Mouse (Mus musculus) midbrain, embryonic 14.5 days (tissue): Measurements from ENCODE around the gene Cpsf3. TPM values are rescaled to one million over a fixed set of nuclear protein-coding genes. Genes with fewer than 3 reads are reported as not detected.

ENCODE experiments used
- ATAC-seq: fragments of 200-750 bp; cut with Nextera tagmentation; 2 replicates; pipeline ENCODE4 v1.8.0; 2017; ENCODE audit warnings: moderate number of reproducible peaks, moderate library complexity; ENCODE audit not compliant: low FRiP score, low TSS enrichment
- DNase-seq: peaks from one replicate; pipeline ENCODE4 v3.0.0-alpha.2; 2015
- H3K27ac ChIP-seq: fragments of 300-500 bp; sonication (generic); replicated peaks from 2 replicates; pipeline ENCODE4 v1.5.1; 2014; ENCODE audit warnings: mild to moderate bottlenecking, low read depth, low read length, moderate library complexity
- H3K27me3 ChIP-seq: fragments of 300-500 bp; sonication (generic); 2 replicates; pipeline ENCODE4 v1.6.1; 2014; ENCODE audit warnings: low read length, control low read depth, mixed read lengths; ENCODE audit not compliant: control insufficient read depth, insufficient read depth
- H3K36me3 ChIP-seq: fragments of 300-500 bp; sonication (generic); 2 replicates; pipeline ENCODE4 v1.6.1; 2014; ENCODE audit warnings: low read length, control low read depth; ENCODE audit not compliant: control insufficient read depth, insufficient read depth
- H3K4me1 ChIP-seq: fragments of 300-500 bp; sonication (generic); 2 replicates; pipeline ENCODE4 v1.6.1; 2014; ENCODE audit warnings: mild to moderate bottlenecking, antibody characterized with exemption, low read length, control low read depth; ENCODE audit not compliant: control insufficient read depth, insufficient read depth
- H3K4me2 ChIP-seq: fragments of 300-500 bp; sonication (generic); 2 replicates; pipeline ENCODE4 v1.6.1; 2014; ENCODE audit warnings: mild to moderate bottlenecking, low read length, moderate library complexity
- H3K4me3 ChIP-seq: fragments of 300-500 bp; sonication (generic); replicated peaks from 2 replicates; pipeline ENCODE4 v1.5.1; 2014; ENCODE audit warnings: low read depth, low read length
- H3K9ac ChIP-seq: fragments of 300-500 bp; sonication (generic); replicated peaks from 2 replicates; pipeline ENCODE4 v1.6.1; 2014; ENCODE audit warnings: mild to moderate bottlenecking, low read length, moderate library complexity
- H3K9me3 ChIP-seq: fragments of 300-500 bp; sonication (generic); 2 replicates; pipeline ENCODE4 v1.6.1; 2016; ENCODE audit warnings: low read length, control low read depth, mixed read lengths; ENCODE audit not compliant: control insufficient read depth
- WGBS: fragments of 180-500 bp; shearing (Covaris S2); extraction: QIAGEN DNeasy Blood & Tissue Kit; methylation state at CpG from one replicate; pipeline ENCODE4 v1.1.7; 2014; 5-methylcytosine and 5-hydroxymethylcytosine counted together
- polyA plus RNA-seq: library from polyadenylated mRNA; unstranded; fragments of >200 nt; fragmentation: Nextera tagmentation; extraction: Ambion mirVana; gene quantifications from 2 replicates; pipeline ENCODE4 v1.2.1, GENCODE M21; 2014

The Cpsf3 gene
- polyA plus RNA-seq, 1 experiment from 2014 or later: 107 TPM

GRCm38 (mm10) chr12:21286243-21286622 lies 1.0 kb downstream of the Cpsf3 start, which contains the start of gene Itgb1bp1:
Gene Itgb1bp1, minus strand, starts transcription at chr12:21286284.
- Histone ChIP-seq H3K27ac (peak within 1 kb of the TSS; percentile 90), H3K9me3 (no peaks in the 10 kb centered on the region), H3K4me2 (peak within 1 kb of the TSS; percentile 87), H3K36me3 (peaks cover 23% of the 10 kb centered on the region), H3K27me3 (no peaks in the 10 kb centered on the region), H3K4me3 (peak within 1 kb of the TSS; percentile 80), H3K4me1 (peaks cover 20% of the 10 kb centered on the region), H3K9ac (peak within 1 kb of the TSS; percentile 82)
- ATAC-seq: peak; percentile 95
- WGBS: under 1% methylated on average over 28 of the region's 28 CpGs
- DNase-seq: peak; percentile 100

- Histone ChIP-seq H3K4me1 (peaks cover 20% of the 10 kb centered on the region), H3K36me3 (peaks cover 29% of the 10 kb centered on the region), H3K4me3 (peak overlapping the region; percentile 80), H3K27me3 (no peaks in the 10 kb centered on the region), H3K9me3 (no peaks in the 10 kb centered on the region), H3K9ac (peak overlapping the region; percentile 82), H3K27ac (peak overlapping the region; percentile 90), H3K4me2 (peak overlapping the region; percentile 82)
- WGBS: 39% methylated on average over 18 of the region's 18 CpGs
- ATAC-seq (peak; percentile 10; the same call in 1 of the 2 replicates), DNase-seq (peak; percentile 56)
Measured at GRCm38 (mm10) chr12:21286712-21287650, 1.8 kb downstream of the Cpsf3 start.

- H3K4me3 ChIP-seq: no peak overlapping the region
- WGBS: 95% methylated on average over 3 of the region's 3 CpGs
- no peak for ATAC-seq
- DNase-seq: no peak
- no peak overlapping the region for H3K9ac ChIP-seq
- H3K27ac ChIP-seq: no peak overlapping the region
- H3K4me2 ChIP-seq: no peak overlapping the region
- peaks cover 48% of the 10 kb centered on the region for H3K36me3 ChIP-seq
- peaks cover 20% of the 10 kb centered on the region for H3K4me1 ChIP-seq
- H3K9me3 ChIP-seq: no peaks in the 10 kb centered on the region
- H3K27me3 ChIP-seq: no peaks in the 10 kb centered on the region
Measured at GRCm38 (mm10) chr12:21288716-21289395, 3.7 kb downstream of the Cpsf3 start.

- DNase-seq: no peak
- no peak overlapping the region for H3K4me3 ChIP-seq
- no peak overlapping the region for H3K4me2 ChIP-seq
- no peak overlapping the region for H3K9ac ChIP-seq
- peaks cover 20% of the 10 kb centered on the region for H3K4me1 ChIP-seq
- WGBS: 90% methylated on average over 6 of the region's 6 CpGs
- H3K27ac ChIP-seq: no peak overlapping the region
- no peak for ATAC-seq
- no peaks in the 10 kb centered on the region for H3K9me3 ChIP-seq
- no peaks in the 10 kb centered on the region for H3K27me3 ChIP-seq
- peaks cover 56% of the 10 kb centered on the region for H3K36me3 ChIP-seq
Measured at GRCm38 (mm10) chr12:21289651-21290050, 4.5 kb downstream of the Cpsf3 start.

- no peaks in the 10 kb centered on the region for H3K9me3 ChIP-seq
- H3K27me3 ChIP-seq: no peaks in the 10 kb centered on the region
- H3K4me2 ChIP-seq: no peak overlapping the region
- no peak overlapping the region for H3K27ac ChIP-seq
- no peak overlapping the region for H3K4me3 ChIP-seq
- peaks cover 95% of the 10 kb centered on the region for H3K36me3 ChIP-seq
- ATAC-seq (no peak), DNase-seq (no peak)
- H3K4me1 ChIP-seq: no peaks in the 10 kb centered on the region
- H3K9ac ChIP-seq: no peak overlapping the region
- 95% methylated on average over 11 of the region's 11 CpGs for WGBS
Measured at GRCm38 (mm10) chr12:21298856-21299255, 13.7 kb downstream of the Cpsf3 start.

- no peak overlapping the region for H3K4me3 ChIP-seq
- ATAC-seq (no peak), DNase-seq (no peak)
- WGBS: 93% methylated on average over 7 of the region's 7 CpGs
- no peaks in the 10 kb centered on the region for H3K9me3 ChIP-seq
- no peak overlapping the region for H3K27ac ChIP-seq
- H3K4me2 ChIP-seq: no peak overlapping the region
- H3K27me3 ChIP-seq: no peaks in the 10 kb centered on the region
- H3K9ac ChIP-seq: no peak overlapping the region
- H3K4me1 ChIP-seq: no peaks in the 10 kb centered on the region
- H3K36me3 ChIP-seq: peaks cover 93% of the 10 kb centered on the region
Measured at GRCm38 (mm10) chr12:21301324-21301723, 16.1 kb downstream of the Cpsf3 start.

- no peaks in the 10 kb centered on the region for H3K9me3 ChIP-seq
- no peak for ATAC-seq
- 94% methylated on average over 8 of the region's 8 CpGs for WGBS
Measured at GRCm38 (mm10) chr12:21301932-21302331, 16.7 kb downstream of the Cpsf3 start.

GRCm38 (mm10) chr12:21302361-21302783 lies 17.2 kb downstream of the Cpsf3 start:
- H3K36me3 ChIP-seq: peaks cover 92% of the 10 kb centered on the region
- no peaks in the 10 kb centered on the region for H3K27me3 ChIP-seq
- 83% methylated on average over 5 of the region's 5 CpGs for WGBS
- H3K9me3 ChIP-seq: no peaks in the 10 kb centered on the region
- no peaks in the 10 kb centered on the region for H3K4me1 ChIP-seq
- no peak for ATAC-seq
- H3K4me2 ChIP-seq: no peak overlapping the region
- no peak overlapping the region for H3K4me3 ChIP-seq
- H3K27ac ChIP-seq: no peak overlapping the region
- no peak overlapping the region for H3K9ac ChIP-seq
- DNase-seq: no peak

More at GRCm38 (mm10) chr12:21301932-21302331, 16.7 kb downstream of the Cpsf3 start:
- Histone ChIP-seq H3K27ac (no peak overlapping the region), H3K36me3 (peaks cover 93% of the 10 kb centered on the region), H3K27me3 (no peaks in the 10 kb centered on the region), H3K4me1 (no peaks in the 10 kb centered on the region), H3K9ac (no peak overlapping the region), H3K4me3 (no peak overlapping the region), H3K4me2 (no peak overlapping the region)
- DNase-seq: no peak
